Mouse (Mus musculus) erythroblast, embryonic 14.5 days (primary cell): ENCODE data around the gene Bcas3.

Source experiments
- GATA1 ChIP-seq: IDR thresholded peaks from 2 replicates; pipeline ENCODE4 v1.6.1; 2012; ENCODE audit warnings: low read length, inconsistent platforms, mixed read lengths
- TAL1 ChIP-seq: IDR thresholded peaks from 3 replicates; pipeline ENCODE4 v1.6.1; 2012; ENCODE audit warnings: low read length, inconsistent platforms, mixed read lengths

- TF ChIP-seq TAL1 (no peak), GATA1 (no peak)
Measured at GRCm38 (mm10) chr11:85518025-85518756, 165.2 kb downstream of the Bcas3 start.
